Mouse (Mus musculus): ENCODE measurements at regions not wholly inside any gene's neighbourhood (a gene's known extent, or its start where the extent isn't known, plus 50 kb on each side); places are given as distances from the start of the nearest gene placed in this dataset.

- peak overlapping the region; percentile 42 for H3K4me2 ChIP-seq
- no peak overlapping the region for H3K4me3 ChIP-seq (replicated peaks)
- no peaks in the 10 kb centered on the region for H3K36me3 ChIP-seq (replicated peaks)
- WGBS, result 22% methylated on average over 11 of the region's 11 CpGs
- no peaks in the 10 kb centered on the region for H3K27me3 ChIP-seq
- ATAC-seq (ENCODE audit: low FRiP score), result no peak
- no peaks in the 10 kb centered on the region for H3K9me3 ChIP-seq
- no peak overlapping the region for H3K27ac ChIP-seq
- no peak overlapping the region for H3K9ac ChIP-seq
- H3K4me1 ChIP-seq, result peaks cover 11% of the 10 kb centered on the region
Measured at GRCm38 (mm10) chr14:24081911-24082558, 67.7 kb upstream of the Kcnma1 start.

DNA sequence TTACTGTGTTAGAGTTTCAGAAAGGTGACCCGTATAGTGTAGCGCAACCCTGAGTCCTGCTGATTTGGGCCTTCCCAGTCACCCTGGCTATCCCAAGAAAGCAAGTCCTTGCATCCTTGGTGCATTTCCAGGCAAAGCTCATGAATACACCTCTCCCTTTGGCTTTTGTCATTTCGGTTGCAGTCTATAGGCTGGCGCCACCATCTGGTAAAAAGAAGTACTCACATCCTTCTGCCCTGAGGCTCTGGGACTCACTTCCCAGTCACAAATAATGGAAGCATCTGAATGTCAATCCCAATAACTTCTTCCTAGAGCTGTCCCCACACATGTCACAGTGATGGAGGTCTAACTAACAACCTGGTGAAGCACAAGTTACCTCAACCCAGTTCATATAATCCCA, 54.4 kb upstream of the Kcnma1 start:
- Histone ChIP-seq H3K36me3 (replicated peaks) (no peaks in the 10 kb centered on the region), H3K4me2 (no peak overlapping the region), H3K4me1 (no peaks in the 10 kb centered on the region), H3K4me3 (replicated peaks) (no peak overlapping the region), H3K27ac (no peak overlapping the region), H3K9ac (no peak overlapping the region), H3K27me3 (no peaks in the 10 kb centered on the region), H3K9me3 (no peaks in the 10 kb centered on the region)
- WGBS, result 54% methylated on average over 4 of the region's 4 CpGs
- no peak for ATAC-seq (ENCODE audit: low FRiP score)

- no peak overlapping the region for H3K4me3 ChIP-seq (replicated peaks)
- no peaks in the 10 kb centered on the region for H3K4me1 ChIP-seq
- H3K27ac ChIP-seq, result no peak overlapping the region
- no peaks in the 10 kb centered on the region for H3K9me3 ChIP-seq
- H3K4me2 ChIP-seq, result no peak overlapping the region
- no peak overlapping the region for H3K9ac ChIP-seq
- H3K36me3 ChIP-seq (replicated peaks), result no peaks in the 10 kb centered on the region
- no peak for ATAC-seq (ENCODE audit: low FRiP score)
- WGBS, result 46% methylated on average over 6 of the region's 6 CpGs
- no peaks in the 10 kb centered on the region for H3K27me3 ChIP-seq
Measured at GRCm38 (mm10) chr14:24067657-24068056, 53.4 kb upstream of the Kcnma1 start.

DNA sequence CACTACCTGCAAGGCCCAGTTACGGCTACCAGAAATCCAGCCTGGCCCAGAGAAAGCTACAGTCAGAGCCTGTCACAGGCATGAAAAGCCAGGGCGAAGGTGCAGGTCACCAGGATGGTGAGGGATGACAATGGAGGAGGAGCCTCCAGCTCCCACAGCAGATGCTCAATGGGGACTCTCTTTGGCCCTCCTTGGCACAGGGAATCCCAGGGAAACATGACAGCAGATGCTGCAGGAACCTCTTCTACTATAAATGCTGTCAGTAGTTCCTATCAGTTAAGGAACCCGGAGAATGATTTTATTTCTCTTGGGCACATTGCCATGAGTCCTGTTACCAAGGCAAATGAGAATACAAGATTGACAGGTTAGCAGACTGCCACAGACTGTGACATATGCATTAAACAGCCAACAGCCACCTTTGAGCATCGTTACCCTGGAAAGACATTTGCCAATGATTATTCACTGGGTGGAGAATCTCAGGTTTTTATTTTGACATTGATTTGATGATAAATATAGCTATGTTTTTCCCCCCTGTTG, 51.0 kb upstream of the Kcnma1 start:
- no peak overlapping the region for H3K4me2 ChIP-seq
- no peaks in the 10 kb centered on the region for H3K36me3 ChIP-seq (replicated peaks)
- no peak for ATAC-seq (ENCODE audit: low FRiP score)
- H3K4me3 ChIP-seq (replicated peaks), result no peak overlapping the region
- no peaks in the 10 kb centered on the region for H3K27me3 ChIP-seq
- no peaks in the 10 kb centered on the region for H3K9me3 ChIP-seq
- no peaks in the 10 kb centered on the region for H3K4me1 ChIP-seq
- no peak overlapping the region for H3K27ac ChIP-seq
- no peak overlapping the region for H3K9ac ChIP-seq
- WGBS, result 80% methylated on average over 4 of the region's 4 CpGs

All from forebrain, embryonic 12.5 days (tissue).